Mouse (Mus musculus) telencephalon, adult 2 months (tissue): Measurements from ENCODE around the gene Plekhb2.
A peak's percentile ranks its signal among the peaks of the same experiment; 100 is the strongest.

Experiments
- DNase-seq: peaks from one replicate; pipeline ENCODE4 v3.0.0-alpha.2; 2011; ENCODE audit warnings: low read depth, low spot score

The Plekhb2 gene

GRCm38 (mm10) chr1:34849745-34850342, at the start of gene Plekhb2:
TSS of gene Plekhb2 (plus strand) at chr1:34849976.
- no peak for DNase-seq

- peak; percentile 71 for DNase-seq
Measured at GRCm38 (mm10) chr1:34801616-34802289, 48.0 kb upstream of the Plekhb2 start.

GRCm38 (mm10) chr1:34802290-34802642, 47.5 kb upstream of the Plekhb2 start:
- DNase-seq, result peak; percentile 88

DNA sequence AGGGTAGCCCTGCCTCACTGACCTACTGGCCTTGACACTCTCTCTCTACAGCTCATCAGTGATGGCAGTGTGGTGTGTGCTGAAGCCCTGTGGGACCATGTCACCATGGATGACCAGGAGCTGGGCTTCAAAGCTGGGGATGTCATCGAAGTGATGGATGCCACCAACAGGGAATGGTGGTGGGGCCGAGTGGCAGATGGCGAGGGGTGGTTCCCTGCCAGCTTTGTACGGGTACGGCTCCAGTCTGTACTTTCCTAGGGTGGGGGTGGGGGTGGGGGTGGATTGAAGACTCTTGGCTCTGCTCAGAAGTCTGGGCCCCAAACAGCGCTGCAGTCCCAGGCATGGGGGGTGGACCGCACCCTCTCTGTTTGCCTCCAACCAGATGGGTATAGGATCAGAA, 44.9 kb upstream of the Plekhb2 start:
- DNase-seq, result no peak

DNA sequence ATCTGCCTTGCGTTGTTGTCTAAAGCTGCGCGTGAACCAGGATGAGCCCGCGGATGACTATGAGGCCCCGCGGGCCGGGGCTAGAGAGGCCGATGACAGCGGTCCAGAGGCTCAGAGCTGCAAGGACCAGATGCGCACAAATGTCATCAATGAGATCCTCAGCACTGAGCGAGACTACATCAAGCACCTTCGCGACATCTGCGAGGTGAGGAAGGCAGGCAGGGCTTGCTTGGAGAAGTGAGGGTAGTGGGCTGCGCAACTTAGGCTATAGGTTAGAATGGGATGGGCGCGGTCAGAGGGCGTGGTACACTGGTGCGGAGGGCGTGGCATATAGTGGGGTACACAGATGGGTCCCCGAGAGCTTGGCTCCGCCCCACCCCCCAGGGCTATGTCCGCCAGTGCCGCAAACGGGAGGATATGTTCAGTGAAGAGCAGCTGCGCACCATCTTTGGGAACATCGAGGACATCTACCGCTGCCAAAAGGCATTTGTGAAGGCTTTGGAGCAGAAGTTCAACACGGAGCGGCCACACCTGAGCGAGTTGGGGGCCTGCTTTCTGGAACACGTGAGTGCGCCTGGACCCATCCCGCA, 43.8 kb upstream of the Plekhb2 start:
- no peak for DNase-seq

DNA sequence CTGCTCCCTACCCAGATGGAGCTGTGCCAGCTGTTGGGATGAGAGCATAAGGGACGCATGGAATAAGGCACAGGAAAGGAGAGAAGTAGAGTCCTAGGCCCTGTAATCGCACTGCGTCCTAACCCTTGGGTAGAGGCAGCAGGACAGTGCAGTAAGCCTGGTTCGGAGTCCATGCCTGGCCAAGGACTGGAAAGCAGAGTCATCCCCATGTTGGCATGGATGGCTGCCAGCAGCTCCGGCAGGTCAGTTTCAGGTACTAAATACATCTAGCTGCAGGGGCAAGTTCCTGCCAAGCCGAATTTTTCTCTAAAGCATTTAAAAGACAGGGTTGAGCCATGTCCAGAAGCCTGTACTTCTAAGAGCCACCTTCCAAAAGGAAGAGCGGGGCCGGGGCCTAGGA, 41.3 kb upstream of the Plekhb2 start:
- no peak for DNase-seq

- no peak for DNase-seq
Measured at GRCm38 (mm10) chr1:34810293-34810692, 39.5 kb upstream of the Plekhb2 start.

- DNase-seq, result no peak
Measured at GRCm38 (mm10) chr1:34811035-34811434, 38.7 kb upstream of the Plekhb2 start.

DNA sequence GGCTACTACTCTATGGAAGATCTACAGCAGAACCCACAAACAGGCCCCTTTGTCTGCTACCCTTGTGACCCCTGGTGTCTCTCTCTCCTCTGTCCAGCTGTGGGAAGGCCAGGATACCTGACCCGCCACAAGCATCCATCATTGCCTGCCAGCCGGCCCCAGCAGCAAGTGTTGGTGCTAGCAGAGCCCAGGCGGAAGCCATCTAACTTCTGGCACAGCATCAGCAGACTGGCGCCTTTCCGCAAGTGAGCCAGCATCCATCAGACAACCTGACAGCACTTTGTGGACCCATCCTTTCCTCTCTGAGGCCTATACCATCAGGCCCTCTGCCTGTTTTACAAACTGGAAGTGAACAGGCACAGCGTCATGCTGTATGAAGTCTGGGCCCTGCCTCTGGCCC, 38.2 kb upstream of the Plekhb2 start:
- no peak for DNase-seq

- peak; percentile 70 for DNase-seq
Measured at GRCm38 (mm10) chr1:34812407-34813247, 37.1 kb upstream of the Plekhb2 start.

GRCm38 (mm10) chr1:34815843-34816242, 33.9 kb upstream of the Plekhb2 start:
- DNase-seq, result no peak

DNA sequence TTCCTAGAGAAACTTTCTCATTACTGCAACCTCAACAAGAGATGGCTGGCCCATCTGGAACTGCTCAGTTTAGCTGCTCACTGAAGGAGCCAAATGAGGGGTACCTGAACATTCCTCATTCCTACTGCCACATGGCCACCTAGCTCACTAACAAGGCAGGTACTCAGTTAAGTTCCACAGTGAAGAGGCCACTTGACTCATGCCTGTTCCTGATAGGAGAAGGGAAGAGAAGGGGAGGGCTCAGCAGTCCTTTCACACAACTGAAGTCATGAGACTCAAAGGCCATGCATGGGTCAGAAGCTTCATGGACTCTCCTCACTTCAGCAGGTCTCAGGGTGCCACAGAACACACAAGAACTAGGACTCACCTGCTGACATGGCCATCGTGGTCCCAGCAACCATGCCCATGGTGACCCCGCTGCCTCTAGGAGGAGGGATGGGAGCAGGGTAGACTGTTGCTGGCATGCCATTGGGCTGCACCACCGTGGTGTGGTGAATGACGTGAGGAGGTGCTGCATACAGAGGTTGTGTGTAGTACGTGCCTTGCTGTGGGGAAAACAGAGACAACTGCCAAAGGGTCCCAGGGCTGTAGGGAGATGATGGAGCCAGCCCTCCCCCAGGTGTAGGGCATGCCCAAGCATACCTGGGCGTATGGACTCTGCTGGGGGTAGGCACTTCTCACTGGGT, 30.4 kb upstream of the Plekhb2 start:
- DNase-seq, result no peak

DNA sequence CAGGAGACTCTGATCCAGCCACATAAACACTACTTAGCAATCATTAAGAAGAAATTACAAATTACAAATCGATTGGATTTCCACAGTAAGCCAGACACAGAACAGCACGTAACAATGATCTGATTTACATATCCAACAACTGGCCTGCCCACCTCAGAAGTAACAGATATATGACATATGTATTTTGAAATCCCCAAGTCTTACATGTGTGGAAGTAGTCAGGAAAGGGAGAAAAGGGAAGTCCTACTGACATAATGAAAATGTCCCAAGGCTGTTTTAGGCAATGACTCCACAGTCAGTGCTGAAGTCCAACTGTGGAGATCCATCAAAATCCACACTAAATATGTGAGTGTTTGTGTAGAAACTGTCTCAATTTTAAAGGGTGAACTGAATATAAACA, 28.4 kb upstream of the Plekhb2 start:
- DNase-seq, result no peak

DNA sequence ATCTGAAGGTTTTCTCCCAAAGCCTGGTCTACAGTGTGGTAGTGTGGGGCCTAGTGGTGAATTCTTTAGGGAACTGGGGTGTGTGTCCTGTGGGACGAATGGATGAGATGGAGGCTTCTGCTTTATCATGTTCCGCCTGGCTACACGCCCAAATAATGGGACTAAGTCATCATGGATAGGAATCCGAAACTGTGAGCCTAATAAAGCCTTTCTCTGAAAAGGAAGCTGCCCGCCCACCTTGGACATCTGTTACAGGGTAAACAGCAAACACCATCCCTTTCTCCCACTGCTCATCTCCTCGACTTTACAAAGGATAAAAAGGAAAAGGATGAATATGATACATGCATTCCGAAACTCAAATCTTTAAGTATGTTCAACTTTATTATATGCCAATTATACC, 27.8 kb upstream of the Plekhb2 start:
- no peak for DNase-seq

GRCm38 (mm10) chr1:34822746-34823145, 27.0 kb upstream of the Plekhb2 start:
- DNase-seq, result no peak

GRCm38 (mm10) chr1:34823353-34823752, 26.4 kb upstream of the Plekhb2 start:
- DNase-seq, result no peak

GRCm38 (mm10) chr1:34824208-34824607, 25.6 kb upstream of the Plekhb2 start:
- no peak for DNase-seq

DNA sequence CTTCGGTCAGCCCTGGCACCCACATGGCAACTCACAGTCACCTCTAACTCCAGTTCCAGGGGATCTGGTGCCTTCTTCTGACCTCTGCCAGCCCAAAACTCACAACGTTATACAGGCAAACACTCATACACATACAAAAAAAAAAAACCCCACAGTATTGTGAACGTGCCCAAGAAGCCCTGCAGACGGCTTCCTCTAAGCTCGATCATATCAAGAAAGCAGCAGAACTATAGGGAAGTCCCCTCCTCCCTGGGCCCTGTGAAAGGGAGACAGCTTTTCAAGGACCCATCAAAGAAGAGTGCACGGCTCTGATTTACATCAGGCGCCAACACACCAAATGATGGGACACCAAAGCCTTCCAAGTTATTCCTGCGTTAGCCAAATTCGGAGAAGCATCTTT, 23.9 kb upstream of the Plekhb2 start:
- DNase-seq, result no peak

DNA sequence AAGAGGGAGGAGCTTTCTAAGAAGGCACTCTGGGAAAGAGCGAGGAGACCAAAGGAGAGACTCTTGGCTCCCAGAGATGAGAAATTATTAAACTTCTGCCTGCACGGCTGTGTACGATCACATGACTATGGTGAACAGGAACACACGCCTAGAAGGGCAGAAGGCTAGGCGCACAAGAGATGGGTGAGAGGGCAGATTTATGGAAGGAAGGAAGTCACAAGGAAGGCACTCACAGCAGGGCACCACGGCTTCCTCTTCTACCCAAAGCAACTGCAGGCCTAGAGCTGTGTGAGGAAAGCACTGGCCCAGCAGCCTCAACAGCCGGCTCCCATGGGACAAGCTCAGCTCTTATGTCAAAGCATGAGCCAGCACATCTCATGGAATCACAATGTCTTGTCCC, 21.9 kb upstream of the Plekhb2 start:
- DNase-seq, result no peak

- DNase-seq, result no peak
Measured at GRCm38 (mm10) chr1:34828528-34829294, 21.1 kb upstream of the Plekhb2 start.

- no peak for DNase-seq
Measured at GRCm38 (mm10) chr1:34830934-34831333, 18.8 kb upstream of the Plekhb2 start.
